Mouse (Mus musculus): Measurements from ENCODE around the gene Pbx1. TPM values are rescaled to one million over a fixed set of nuclear protein-coding genes. Genes with fewer than 3 reads are reported as not detected.

Pbx1 gene
- total and polyA plus RNA-seq, 3 experiments: 0.10 TPM; not detected in 2

GRCm38 (mm10) chr1:168258856-168259255 is 173.2 kb downstream of the Pbx1 start:
- no peak for DNase-seq (ENCODE audit: low read depth, low spot score)
- TF ChIP-seq MAFK (IDR thresholded peaks at IDR 0.05; ENCODE audit: borderline replicate concordance, low read depth, low read length): no peak
- no peak for TF ChIP-seq SMC3 (IDR thresholded peaks at IDR 0.05; ENCODE audit: low read depth, low read length)
- TF ChIP-seq ETS1 (IDR thresholded peaks at IDR 0.05; ENCODE audit: low read depth, low read length): no peak
- no peak for TF ChIP-seq CHD1 (IDR thresholded peaks at IDR 0.05; ENCODE audit: low read depth, low read length)
- Histone ChIP-seq H3K9ac (ENCODE audit: control insufficient read depth, low read depth, low read length, poor library complexity, severe bottlenecking) (no peak overlapping the region), H3K36me3 (ENCODE audit: control insufficient read depth in 1 of 2, insufficient read depth in 2 of 2, low read length in 2 of 2) (no peaks in the 10 kb centered on the region), H3K4me1 (ENCODE audit: control insufficient read depth in 1 of 2, insufficient read depth in 2 of 2, low read length in 2 of 2) (no peaks in the 10 kb centered on the region), H3K27me3 (ENCODE audit: control insufficient read depth in 1 of 2, insufficient read depth in 2 of 2, low read length in 2 of 2) (no peaks in the 10 kb centered on the region), H3K79me2 (ENCODE audit: control insufficient read depth, insufficient read depth, low read length, poor library complexity) (no peaks in the 10 kb centered on the region), H3K4me3 (ENCODE audit: control insufficient read depth in 1 of 2, insufficient read depth in 1 of 2, low read depth in 2 of 2, low read length in 2 of 2) (no peak overlapping the region), H3K27ac (ENCODE audit: control insufficient read depth, low read depth, low read length) (no peak overlapping the region), H3K9me3 (replicated peaks; ENCODE audit: insufficient read depth, low read length) (no peaks in the 10 kb centered on the region)

- H3K27me3 ChIP-seq (ENCODE audit: control insufficient read depth in 1 of 2, insufficient read depth in 2 of 2, low read length in 2 of 2): no peaks in the 10 kb centered on the region
- no peaks in the 10 kb centered on the region for H3K79me2 ChIP-seq (ENCODE audit: control insufficient read depth, insufficient read depth, low read length, poor library complexity)
- no peak overlapping the region for H3K9ac ChIP-seq (ENCODE audit: control insufficient read depth, low read depth, low read length, poor library complexity, severe bottlenecking)
- no peak for DNase-seq (ENCODE audit: low read depth, low spot score)
- no peak overlapping the region for H3K27ac ChIP-seq (ENCODE audit: control insufficient read depth, low read depth, low read length)
- H3K9me3 ChIP-seq (replicated peaks; ENCODE audit: insufficient read depth, low read length): no peaks in the 10 kb centered on the region
- no peaks in the 10 kb centered on the region for H3K36me3 ChIP-seq (ENCODE audit: control insufficient read depth in 1 of 2, insufficient read depth in 2 of 2, low read length in 2 of 2)
- no peak overlapping the region for H3K4me3 ChIP-seq (ENCODE audit: control insufficient read depth in 1 of 2, insufficient read depth in 1 of 2, low read depth in 2 of 2, low read length in 2 of 2)
- H3K4me1 ChIP-seq (ENCODE audit: control insufficient read depth in 1 of 2, insufficient read depth in 2 of 2, low read length in 2 of 2): no peaks in the 10 kb centered on the region
- TF ChIP-seq MXI1 (IDR thresholded peaks at IDR 0.05; ENCODE audit: low read depth, low read length) (no peak), RCOR1 (IDR thresholded peaks at IDR 0.05; ENCODE audit: low read depth, low read length) (no peak), TBP (IDR thresholded peaks at IDR 0.05; ENCODE audit: low read depth, low read length) (no peak), POLR2AphosphoS2 (IDR thresholded peaks at IDR 0.05; ENCODE audit: low read length) (no peak), E2F4 (IDR thresholded peaks at IDR 0.05; ENCODE audit: borderline replicate concordance, low read depth, low read length) (no peak), NRF1 (IDR thresholded peaks at IDR 0.05; ENCODE audit: insufficient read depth, low read depth, low read length, poor library complexity, severe bottlenecking) (no peak), ZMIZ1 (IDR thresholded peaks at IDR 0.05; ENCODE audit: low read depth, low read length) (no peak), RAD21 (IDR thresholded peaks at IDR 0.05; ENCODE audit: low read depth, low read length) (no peak), HCFC1 (IDR thresholded peaks at IDR 0.05; ENCODE audit: low read depth, low read length) (no peak), ZNF384 (IDR thresholded peaks at IDR 0.05; ENCODE audit: low read depth, low read length) (no peak), TCF12 (IDR thresholded peaks at IDR 0.05; ENCODE audit: low read depth, low read length) (no peak)
Measured at GRCm38 (mm10) chr1:168255347-168255908, 176.6 kb downstream of the Pbx1 start.

All from MEL (cell line).